Mouse (Mus musculus): ENCODE results near the gene Gtpbp2.

DNA sequence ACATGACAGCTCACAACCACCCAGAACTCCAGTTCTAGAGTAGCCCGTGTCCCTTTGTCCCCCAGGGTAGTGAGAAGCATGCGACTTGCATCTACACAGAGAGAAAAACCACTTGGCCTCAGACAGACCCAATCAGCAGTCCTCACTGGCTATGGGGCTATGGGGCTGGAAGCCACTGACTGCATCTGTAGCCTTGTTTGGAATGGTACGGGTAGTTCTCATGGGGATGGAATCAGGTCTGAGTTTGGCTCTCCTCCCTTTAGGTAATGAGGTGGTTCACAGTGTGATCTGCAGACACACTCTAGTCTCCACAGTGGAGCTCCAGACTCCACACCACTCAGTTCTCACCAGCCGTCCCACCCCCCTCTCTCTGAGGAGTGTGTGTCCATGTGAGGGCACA, 37.5 kb upstream of the Gtpbp2 start:
- no peak for TF ChIP-seq POLR2A (IDR thresholded peaks at IDR 0.05; ENCODE audit: insufficient read depth, low read length)
- TF ChIP-seq CTCF (IDR thresholded peaks at IDR 0.05; ENCODE audit: low read depth, low read length), result no peak
- TF ChIP-seq EP300 (IDR thresholded peaks at IDR 0.05; ENCODE audit: insufficient read depth, low read depth, low read length), result no peak

Data from ES-Bruce4 (cell line).